Mouse (Mus musculus) hindbrain, embryonic 16.5 days (tissue): Measurements from ENCODE around the gene Abcc1. TPM values are rescaled to one million over a fixed set of nuclear protein-coding genes. Genes with fewer than 3 reads are reported as not detected.

ENCODE experiments used
- ATAC-seq: fragments of 200-750 bp; cut with Nextera tagmentation; 2 replicates; pipeline ENCODE4 v1.8.0; 2017; ENCODE audit warnings: moderate TSS enrichment, moderate library complexity
- H3K27ac ChIP-seq: fragments of 300-500 bp; sonication (generic); 2 replicates; pipeline ENCODE4 v1.5.1; 2014; ENCODE audit warnings: low read depth, mild to moderate bottlenecking, control low read depth, low read length, moderate library complexity
- H3K27me3 ChIP-seq: fragments of 300-500 bp; sonication (generic); replicated peaks from 2 replicates; pipeline ENCODE4 v1.6.1; 2014; ENCODE audit warnings: low read length; ENCODE audit not compliant: control insufficient read depth, insufficient read depth
- H3K36me3 ChIP-seq: fragments of 300-500 bp; sonication (generic); 2 replicates; pipeline ENCODE4 v1.6.1; 2014; ENCODE audit warnings: mild to moderate bottlenecking, low read length, moderate library complexity, mixed read lengths; ENCODE audit not compliant: control insufficient read depth, insufficient read depth
- H3K4me1 ChIP-seq: fragments of 300-500 bp; sonication (generic); 2 replicates; pipeline ENCODE4 v1.6.1; 2014; ENCODE audit warnings: low read depth, low read length; ENCODE audit not compliant: control insufficient read depth, insufficient read depth
- H3K4me2 ChIP-seq: fragments of 300-500 bp; sonication (generic); 2 replicates; pipeline ENCODE4 v1.6.1; 2014; ENCODE audit warnings: mild to moderate bottlenecking, low read length, control low read depth, moderate library complexity
- H3K4me3 ChIP-seq: fragments of 300-500 bp; sonication (generic); 2 replicates; pipeline ENCODE4 v1.5.1; 2014; ENCODE audit warnings: mild to moderate bottlenecking, low read length, control low read depth, moderate library complexity
- H3K9ac ChIP-seq: fragments of 300-500 bp; sonication (generic); 2 replicates; pipeline ENCODE4 v1.6.1; 2014; ENCODE audit warnings: low read depth, mild to moderate bottlenecking, control low read depth, low read length, moderate library complexity
- H3K9me3 ChIP-seq: fragments of 300-500 bp; sonication (generic); 2 replicates; pipeline ENCODE4 v1.6.1; 2014; ENCODE audit warnings: mild to moderate bottlenecking, low read length, moderate library complexity; ENCODE audit not compliant: control insufficient read depth
- WGBS: fragments of 180-500 bp; shearing (Covaris S2); extraction: QIAGEN DNeasy Blood & Tissue Kit; methylation state at CpG from one replicate; pipeline ENCODE4 v1.1.7; 2014; 5-methylcytosine and 5-hydroxymethylcytosine counted together
- polyA plus RNA-seq: library from polyadenylated mRNA; unstranded; fragments of >200 nt; fragmentation: Nextera tagmentation; extraction: Ambion mirVana; gene quantifications from 2 replicates; pipeline ENCODE4 v1.2.1, GENCODE M21; 2015

Abcc1 gene
- polyA plus RNA-seq, 1 experiment from 2014 or later, result 8.9 TPM

DNA sequence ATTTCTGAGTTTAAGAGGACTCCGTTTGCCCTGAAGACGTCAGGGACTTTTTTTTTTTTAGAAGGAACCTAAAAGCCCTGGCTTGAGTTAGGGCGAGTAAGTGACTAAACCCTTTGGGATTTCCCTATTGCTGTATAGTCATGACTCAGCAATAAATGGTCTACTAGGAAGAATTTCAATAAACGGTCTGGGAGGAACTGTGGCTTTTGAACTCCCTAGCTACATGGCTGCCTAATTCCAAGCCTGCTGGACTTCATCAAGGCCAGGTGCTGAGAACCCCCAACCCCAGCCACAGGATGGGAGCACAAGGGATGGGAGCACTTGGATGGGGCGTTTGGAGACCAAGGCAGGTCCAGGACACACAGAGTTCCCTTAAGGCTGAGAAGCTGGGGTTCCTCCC lies 8.7 kb upstream of the Abcc1 start:
- WGBS, result 70% methylated on average over 5 of the region's 5 CpGs
- Histone ChIP-seq H3K4me3 (no peak overlapping the region), H3K9me3 (no peaks in the 10 kb centered on the region), H3K36me3 (no peaks in the 10 kb centered on the region), H3K27me3 (no peaks in the 10 kb centered on the region), H3K4me1 (no peaks in the 10 kb centered on the region), H3K27ac (no peak overlapping the region), H3K9ac (no peak overlapping the region), H3K4me2 (no peak overlapping the region)
- no peak for ATAC-seq

DNA sequence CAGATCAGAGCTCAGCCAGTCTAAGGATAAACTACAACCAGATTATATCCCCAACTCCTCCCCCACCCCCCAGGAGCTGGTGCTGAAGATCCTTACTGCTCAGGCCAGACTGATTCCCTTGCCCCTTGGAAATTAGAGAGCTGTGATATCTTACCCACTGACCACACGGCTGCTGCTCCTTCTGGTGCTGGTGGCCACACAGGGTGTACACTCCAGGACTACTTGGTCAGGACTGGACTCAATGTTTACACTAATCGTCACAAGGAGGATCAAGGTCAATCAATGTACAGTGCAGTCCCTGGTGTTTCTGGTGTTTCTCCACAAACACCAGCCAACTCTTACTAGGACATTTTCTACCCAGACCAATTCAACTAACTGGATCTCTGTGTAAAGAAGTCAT lies 3.5 kb upstream of the Abcc1 start:
- Histone ChIP-seq H3K9ac (no peak overlapping the region), H3K9me3 (no peaks in the 10 kb centered on the region), H3K36me3 (no peaks in the 10 kb centered on the region), H3K27me3 (no peaks in the 10 kb centered on the region), H3K27ac (no peak overlapping the region), H3K4me3 (no peak overlapping the region), H3K4me1 (peaks cover 4% of the 10 kb centered on the region), H3K4me2 (no peak overlapping the region)
- ATAC-seq, result no peak
- 82% methylated on average over 2 of the region's 2 CpGs for WGBS

DNA sequence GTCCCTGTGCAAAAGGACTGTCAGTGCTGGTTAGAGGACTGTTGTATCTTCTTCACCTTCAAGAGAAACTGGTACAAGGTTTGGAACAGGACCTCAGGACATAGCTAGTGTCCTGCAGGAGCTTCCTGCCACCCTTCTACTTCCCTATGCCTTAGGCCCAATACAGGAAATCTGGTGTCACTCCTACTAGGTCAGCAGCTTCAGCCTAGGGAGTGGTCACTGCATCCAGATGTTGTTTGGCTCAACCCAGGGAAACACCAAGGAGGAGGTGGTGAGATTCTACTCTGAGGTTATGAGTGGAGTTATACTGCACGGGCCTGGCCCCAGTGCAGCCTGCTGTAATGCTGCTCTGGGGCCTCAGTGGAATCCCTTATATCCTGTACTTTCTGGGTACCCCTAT lies 2.8 kb upstream of the Abcc1 start:
- H3K4me2 ChIP-seq, result no peak overlapping the region
- H3K27me3 ChIP-seq, result no peaks in the 10 kb centered on the region
- H3K4me3 ChIP-seq, result no peak overlapping the region
- H3K36me3 ChIP-seq, result no peaks in the 10 kb centered on the region
- WGBS, result 80% methylated on average over 1 of the region's 1 CpGs
- no peak for ATAC-seq
- H3K9me3 ChIP-seq, result no peaks in the 10 kb centered on the region
- H3K27ac ChIP-seq, result no peak overlapping the region
- no peak overlapping the region for H3K9ac ChIP-seq
- peaks cover 4% of the 10 kb centered on the region for H3K4me1 ChIP-seq

- H3K4me3 ChIP-seq, result peak overlapping the region; percentile 81
- 3% methylated on average over 7 of the region's 7 CpGs for WGBS
- no peaks in the 10 kb centered on the region for H3K36me3 ChIP-seq
- peak; percentile 48 for ATAC-seq
- peaks cover 4% of the 10 kb centered on the region for H3K4me1 ChIP-seq
- H3K27ac ChIP-seq, result peak overlapping the region; percentile 73
- H3K9me3 ChIP-seq, result no peaks in the 10 kb centered on the region
- H3K4me2 ChIP-seq, result peak overlapping the region; percentile 81
- H3K9ac ChIP-seq, result peak overlapping the region; percentile 82
- no peaks in the 10 kb centered on the region for H3K27me3 ChIP-seq
Measured at GRCm38 (mm10) chr16:14360931-14361330, 427 bp upstream of the Abcc1 start.

DNA sequence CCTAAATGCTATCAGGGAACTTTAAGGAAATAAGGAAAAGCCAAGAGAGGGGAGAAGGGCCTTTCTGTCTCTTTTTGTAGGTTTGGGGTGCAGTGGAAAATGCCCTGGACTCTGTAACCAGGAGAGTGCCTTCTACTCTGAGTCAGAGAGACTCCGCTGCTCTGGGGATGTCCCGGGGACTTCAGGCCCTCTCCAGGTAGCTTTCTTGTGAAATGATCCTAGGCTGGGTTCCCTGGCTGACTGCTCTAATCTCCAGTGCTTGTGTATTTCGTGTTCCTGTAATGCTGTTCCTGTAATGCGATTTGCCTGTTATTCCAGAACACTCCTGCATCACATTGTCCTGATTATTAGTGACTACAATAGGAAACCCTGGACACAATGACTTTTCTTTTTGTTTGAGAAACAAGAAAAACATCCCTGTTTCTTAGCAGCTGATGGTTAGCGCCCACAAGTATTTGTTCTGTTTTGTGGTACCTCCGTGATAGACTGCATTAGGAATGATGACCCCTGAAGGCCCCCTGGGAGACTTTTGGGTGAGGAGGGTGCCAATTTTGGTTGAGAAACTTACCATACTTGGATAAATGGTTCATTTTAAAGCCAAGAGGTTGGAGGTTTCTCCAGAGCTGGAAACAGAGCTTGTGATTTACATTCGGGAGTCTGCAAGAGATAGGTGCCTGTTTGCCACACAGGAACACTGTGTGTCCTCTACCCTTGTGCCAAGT lies 902 bp downstream of the Abcc1 start:
- H3K9ac ChIP-seq, result peak overlapping the region; percentile 82
- no peaks in the 10 kb centered on the region for H3K36me3 ChIP-seq
- ATAC-seq, result no peak
- peaks cover 4% of the 10 kb centered on the region for H3K4me1 ChIP-seq
- H3K27me3 ChIP-seq, result no peaks in the 10 kb centered on the region
- WGBS, result 27% methylated on average over 7 of the region's 7 CpGs
- no peak overlapping the region for H3K27ac ChIP-seq
- H3K9me3 ChIP-seq, result no peaks in the 10 kb centered on the region
- peak overlapping the region; percentile 81 for H3K4me2 ChIP-seq
- H3K4me3 ChIP-seq, result peak overlapping the region; percentile 81

- Histone ChIP-seq H3K27ac (no peak overlapping the region), H3K4me2 (no peak overlapping the region), H3K9me3 (no peaks in the 10 kb centered on the region), H3K36me3 (no peaks in the 10 kb centered on the region), H3K4me3 (no peak overlapping the region), H3K4me1 (peaks cover 4% of the 10 kb centered on the region), H3K9ac (no peak overlapping the region), H3K27me3 (no peaks in the 10 kb centered on the region)
- WGBS, result 96% methylated on average over 3 of the region's 3 CpGs
- no peak for ATAC-seq
Measured at GRCm38 (mm10) chr16:14363496-14363895, 2.1 kb downstream of the Abcc1 start.

DNA sequence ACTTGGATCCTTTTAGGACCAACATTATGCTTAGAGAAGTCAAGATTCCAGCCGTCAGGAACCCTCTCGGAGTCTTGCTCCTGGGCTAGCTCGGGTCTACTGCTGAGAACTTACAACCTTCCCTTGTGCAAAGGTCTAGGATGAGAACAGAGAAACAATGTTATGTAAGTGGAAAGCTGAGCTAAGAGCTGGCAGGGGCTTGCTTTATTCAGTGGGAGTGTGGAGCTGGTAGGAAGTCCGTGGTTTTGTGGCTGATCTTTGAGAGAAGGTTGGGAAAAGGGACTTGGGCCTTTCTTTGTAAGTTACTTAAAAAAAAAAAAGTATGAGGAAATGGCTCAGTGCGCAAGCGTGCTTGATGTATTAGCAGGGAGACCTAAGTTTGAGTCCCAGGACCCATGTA lies 2.7 kb downstream of the Abcc1 start:
- Histone ChIP-seq H3K36me3 (no peaks in the 10 kb centered on the region), H3K27me3 (no peaks in the 10 kb centered on the region), H3K4me2 (no peak overlapping the region), H3K4me3 (no peak overlapping the region), H3K9ac (no peak overlapping the region), H3K27ac (no peak overlapping the region), H3K9me3 (no peaks in the 10 kb centered on the region), H3K4me1 (peaks cover 4% of the 10 kb centered on the region)
- 93% methylated on average over 6 of the region's 6 CpGs for WGBS
- ATAC-seq, result no peak

DNA sequence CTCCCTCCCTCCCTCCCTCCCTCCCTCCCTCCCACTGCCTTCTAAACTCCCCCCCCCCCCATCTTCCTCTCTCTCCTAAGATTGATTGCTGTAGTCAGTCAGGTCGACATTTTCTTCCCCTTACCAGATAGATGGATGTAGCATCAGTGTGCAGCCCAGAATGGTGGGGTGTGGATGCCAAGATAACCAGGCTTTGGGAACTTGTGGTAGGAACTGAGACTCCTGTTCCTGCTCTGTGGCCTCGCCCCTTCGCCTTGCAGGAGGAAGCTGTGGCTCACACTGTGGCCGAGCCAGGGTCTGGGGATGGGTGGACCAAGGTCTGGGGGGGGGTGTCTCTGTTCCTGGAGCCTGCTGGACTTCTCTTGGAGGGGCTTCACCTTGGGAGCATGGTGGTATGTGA lies 4.1 kb downstream of the Abcc1 start:
- H3K27me3 ChIP-seq, result no peaks in the 10 kb centered on the region
- H3K4me2 ChIP-seq, result no peak overlapping the region
- H3K9me3 ChIP-seq, result no peaks in the 10 kb centered on the region
- no peak overlapping the region for H3K9ac ChIP-seq
- WGBS, result 88% methylated on average over 4 of the region's 4 CpGs
- no peaks in the 10 kb centered on the region for H3K36me3 ChIP-seq
- H3K27ac ChIP-seq, result no peak overlapping the region
- no peak overlapping the region for H3K4me3 ChIP-seq
- no peak for ATAC-seq
- peaks cover 4% of the 10 kb centered on the region for H3K4me1 ChIP-seq

GRCm38 (mm10) chr16:14366017-14366416 lies 4.7 kb downstream of the Abcc1 start:
- Histone ChIP-seq H3K9me3 (no peaks in the 10 kb centered on the region), H3K4me1 (peaks cover 4% of the 10 kb centered on the region), H3K4me2 (no peak overlapping the region), H3K27me3 (no peaks in the 10 kb centered on the region), H3K4me3 (no peak overlapping the region), H3K9ac (no peak overlapping the region), H3K36me3 (no peaks in the 10 kb centered on the region), H3K27ac (no peak overlapping the region)
- no peak for ATAC-seq
- 100% methylated on average over 1 of the region's 1 CpGs for WGBS
